Mouse (Mus musculus) thymus, postnatal 0 days (tissue): ENCODE measurements at regions not wholly inside any gene's neighbourhood (a gene's known extent, or its start where the extent isn't known, plus 50 kb on each side); places are given as distances from the start of the nearest gene placed in this dataset.

ENCODE experiments used
- DNase-seq: peaks from one replicate; pipeline ENCODE4 v3.0.0-alpha.2; 2015; ENCODE audit warnings: low spot score

DNA sequence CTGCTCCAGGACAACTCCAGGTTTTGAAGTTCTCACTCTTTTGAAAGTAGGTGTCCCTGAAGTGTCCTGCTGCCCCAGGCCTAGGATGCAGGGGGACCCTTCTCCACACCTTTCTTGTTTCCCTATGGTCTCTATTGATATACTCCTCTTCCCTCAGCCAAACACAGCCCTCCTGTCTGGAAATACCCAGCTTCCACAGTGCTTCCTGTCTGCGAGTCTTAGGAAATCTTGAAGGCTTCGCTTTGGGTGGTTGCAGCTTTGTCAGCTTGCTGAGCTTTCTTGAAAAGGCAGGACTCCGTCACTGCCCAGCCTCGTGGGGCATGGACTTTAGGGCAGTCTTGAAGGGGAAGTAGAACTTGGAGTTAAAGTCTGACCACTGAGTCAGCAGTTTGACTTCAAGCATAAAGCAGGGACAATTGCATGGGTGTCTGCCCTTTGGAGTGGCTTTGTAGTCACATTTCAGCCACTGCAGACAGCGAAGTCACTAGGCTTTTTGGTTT lies 51.1 kb upstream of the Lrrc52 start:
- DNase-seq = no peak

DNA sequence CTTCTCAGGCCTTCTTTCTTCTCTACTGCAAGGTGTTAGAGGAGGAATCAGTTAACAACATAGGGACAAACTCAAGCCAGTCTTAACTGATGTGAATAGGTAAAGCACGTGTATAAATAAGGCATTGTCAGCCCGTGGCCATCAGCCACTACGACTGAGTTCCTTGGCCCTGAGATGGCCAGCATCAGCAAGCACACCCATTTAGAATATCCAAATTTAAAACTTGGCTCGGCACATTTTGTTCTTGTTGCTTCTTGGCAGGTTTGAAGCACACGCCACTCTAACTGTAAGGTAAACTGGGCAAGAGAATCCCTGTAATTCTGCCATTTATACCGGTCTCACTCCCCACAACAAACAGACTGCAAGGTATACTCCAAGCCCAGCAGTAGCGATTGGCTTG lies 57.3 kb upstream of the Lrrc52 start:
- DNase-seq = no peak

DNA sequence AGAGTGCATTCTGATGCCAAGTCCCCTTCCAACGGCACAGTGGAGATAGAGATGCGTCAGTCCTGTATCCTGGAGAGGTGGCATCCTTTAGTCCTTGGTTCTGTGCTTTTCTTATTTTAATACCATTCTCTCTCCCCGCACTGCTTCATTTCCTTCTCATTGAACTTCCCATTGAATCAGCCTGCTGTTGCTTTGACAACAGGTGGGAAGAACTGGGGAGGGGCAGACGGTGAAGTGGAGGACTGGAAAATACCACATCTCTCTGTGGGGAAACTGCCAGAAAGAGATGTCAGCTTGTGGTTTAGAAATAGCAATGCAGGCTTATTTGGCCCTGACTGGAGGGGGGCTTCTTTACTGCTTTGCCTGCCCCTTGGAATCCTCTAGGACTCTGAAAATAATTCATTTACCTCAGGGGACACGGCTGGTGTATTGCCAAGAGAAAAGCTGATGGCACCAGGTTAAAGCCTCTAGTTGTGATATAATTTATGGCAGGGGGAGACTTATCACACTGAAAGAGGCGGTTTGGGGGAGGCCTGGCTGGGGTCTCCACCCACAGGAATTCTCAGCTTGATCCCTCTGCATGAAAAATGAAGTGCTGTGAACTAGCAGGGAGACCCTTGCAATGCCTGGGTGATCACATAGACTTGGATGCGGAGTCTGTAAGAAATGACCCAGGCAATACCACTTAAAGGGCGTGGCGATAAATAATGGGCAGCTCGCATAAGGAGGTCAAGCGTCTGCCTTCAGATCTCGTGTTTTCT lies 65.4 kb upstream of the Rxrg start:
- no peak for DNase-seq

DNA sequence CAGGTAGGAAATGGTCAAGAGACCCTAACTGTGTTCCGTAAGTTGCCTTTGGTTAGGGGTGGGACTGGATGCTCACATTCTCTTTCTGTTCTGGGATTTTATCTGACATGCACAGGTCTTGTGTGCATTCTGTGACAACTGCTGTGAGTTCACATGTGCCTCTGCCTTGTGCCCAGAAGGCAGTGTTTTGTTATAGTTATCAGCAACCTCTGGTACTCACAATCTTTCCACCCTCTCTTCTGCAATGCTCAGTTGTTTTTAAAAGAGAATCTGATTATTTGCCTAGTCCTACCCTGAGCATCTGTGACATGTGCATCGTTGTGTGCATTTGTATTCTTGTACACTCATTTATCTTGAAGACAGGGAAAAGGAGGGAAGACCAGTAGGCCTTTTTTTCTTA lies 52.2 kb upstream of the Rxrg start:
- DNase-seq = no peak

DNA sequence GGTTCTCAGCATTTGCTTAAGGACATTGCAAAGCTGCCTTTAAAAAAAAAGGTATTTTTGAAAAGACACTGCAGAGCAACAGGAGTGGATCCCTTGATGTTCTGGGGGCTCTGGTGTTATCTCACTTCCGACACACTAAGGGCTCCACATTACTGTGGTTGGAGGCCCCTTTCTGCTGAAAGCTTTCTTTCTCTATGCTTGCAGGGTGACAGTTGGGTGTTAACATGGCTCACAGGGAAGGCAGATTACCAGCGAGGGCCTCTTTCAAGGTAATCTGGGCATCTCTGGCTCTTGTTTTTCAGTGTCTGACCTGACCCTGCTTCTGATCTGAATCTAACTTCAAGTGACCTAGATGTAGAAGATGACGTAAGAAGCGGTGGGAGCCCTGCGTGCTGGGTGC lies 50.9 kb upstream of the Rxrg start:
- DNase-seq = peak; percentile 58
